Mouse (Mus musculus) C2C12 (cell line): ENCODE results near the gene Cenpj. TPM values are rescaled to one million over a fixed set of nuclear protein-coding genes. Genes with fewer than 3 reads are reported as not detected.
A peak's percentile ranks its signal among the peaks of the same experiment; 100 is the strongest.

Experiments
- H3K27me3 ChIP-seq: one replicate; pipeline ENCODE4 v1.6.1; 2011; ENCODE audit not compliant: control insufficient read depth, insufficient read depth, insufficient read length
- H3K36me3 ChIP-seq: one replicate; pipeline ENCODE4 v1.6.1; 2011; ENCODE audit not compliant: control insufficient read depth, insufficient read depth
- H3K4me3 ChIP-seq: one replicate; pipeline ENCODE4 v1.5.1; 2011; ENCODE audit warnings: mild to moderate bottlenecking, control low read depth; ENCODE audit not compliant: poor library complexity, insufficient read depth, severe bottlenecking
- H3K79me2 ChIP-seq: one replicate; pipeline ENCODE4 v1.6.1; 2011; ENCODE audit not compliant: control insufficient read depth, insufficient read depth
- H3K79me3 ChIP-seq: one replicate; pipeline ENCODE4 v1.6.1; 2011; ENCODE audit warnings: low read depth, control low read depth
- H3ac ChIP-seq: one replicate; pipeline ENCODE3; 2011; ENCODE audit warnings: low read depth; ENCODE audit not compliant: control insufficient read depth, insufficient read length
- CEBPB ChIP-seq: IDR thresholded peaks from one replicate; pipeline ENCODE4 v1.6.1; 2011; ENCODE audit warnings: low read depth, mild to moderate bottlenecking, control low read depth, moderate library complexity
- CTCF ChIP-seq: IDR thresholded peaks from one replicate; pipeline ENCODE4 v1.5.1; 2011; ENCODE audit not compliant: control insufficient read depth, insufficient read depth, insufficient read length
- FOSL1 ChIP-seq: IDR thresholded peaks from one replicate; pipeline ENCODE4 v1.8.0; 2011; ENCODE audit warnings: mild to moderate bottlenecking, low read length; ENCODE audit not compliant: poor library complexity, insufficient read depth, severe bottlenecking
- MAX ChIP-seq: IDR thresholded peaks from one replicate; pipeline ENCODE4 v1.6.1; 2011; ENCODE audit warnings: mild to moderate bottlenecking, control low read depth
- MYOD1 ChIP-seq: IDR thresholded peaks from one replicate; pipeline ENCODE4 v1.6.1; 2011; ENCODE audit warnings: low read depth; ENCODE audit not compliant: control insufficient read depth, insufficient read length
- MYOG ChIP-seq: IDR thresholded peaks from one replicate; pipeline ENCODE4 v1.6.1; 2011; ENCODE audit not compliant: control insufficient read depth, insufficient read length; ENCODE audit errors: extremely low read depth
- USF1 ChIP-seq: IDR thresholded peaks from one replicate; pipeline ENCODE4 v1.6.1; 2011; ENCODE audit warnings: low read depth, mild to moderate bottlenecking, control low read depth, moderate library complexity
- polyA plus RNA-seq: library from polyadenylated mRNA; unstranded; fragments of >200 nt; fragmentation: generic; extraction: Trizol; gene quantifications from one replicate; pipeline ENCODE4 v1.2.1, GENCODE M21; 2012; ENCODE audit warnings: missing spikeins

Cenpj gene
- polyA plus RNA-seq, 1 experiment: 2.5 TPM

GRCm38 (mm10) chr14:56575969-56576901 lies 1.0 kb upstream of the Cenpj start:
- Histone ChIP-seq H3K4me3 (peak overlapping the region; percentile 72), H3ac (no peak overlapping the region), H3K79me3 (peaks cover 1% of the 10 kb centered on the region), H3K27me3 (no peaks in the 10 kb centered on the region), H3K36me3 (no peaks in the 10 kb centered on the region), H3K79me2 (peaks cover 9% of the 10 kb centered on the region)
- no peak for TF ChIP-seq MYOD1
- no peak for TF ChIP-seq FOSL1
- no peak for TF ChIP-seq MAX
- no peak for TF ChIP-seq USF1
- TF ChIP-seq MYOG: no peak
- TF ChIP-seq CTCF: no peak
- TF ChIP-seq CEBPB: no peak

GRCm38 (mm10) chr14:56572546-56572945 lies 2.7 kb downstream of the Cenpj start:
- Histone ChIP-seq H3K79me3 (no peaks in the 10 kb centered on the region), H3K36me3 (no peaks in the 10 kb centered on the region), H3K27me3 (no peaks in the 10 kb centered on the region), H3K4me3 (no peak overlapping the region), H3K79me2 (peaks cover 16% of the 10 kb centered on the region), H3ac (no peak overlapping the region)
- TF ChIP-seq FOSL1: no peak
- TF ChIP-seq CTCF: no peak
- TF ChIP-seq MYOG: no peak
- no peak for TF ChIP-seq MAX
- TF ChIP-seq USF1: no peak
- no peak for TF ChIP-seq CEBPB
- TF ChIP-seq MYOD1: no peak

- Histone ChIP-seq H3K79me3 (no peaks in the 10 kb centered on the region), H3K79me2 (peaks cover 13% of the 10 kb centered on the region), H3K27me3 (no peaks in the 10 kb centered on the region), H3ac (peak overlapping the region; percentile 70), H3K36me3 (no peaks in the 10 kb centered on the region), H3K4me3 (peak overlapping the region; percentile 56)
- TF ChIP-seq MYOD1 (peak; percentile 86), FOSL1 (no peak)
Observed at GRCm38 (mm10) chr14:56571310-56572093, 3.7 kb downstream of the Cenpj start.

GRCm38 (mm10) chr14:56569041-56569440 lies 6.2 kb downstream of the Cenpj start:
- Histone ChIP-seq H3K27me3 (no peaks in the 10 kb centered on the region), H3K36me3 (peaks cover 9% of the 10 kb centered on the region), H3K79me2 (peaks cover 7% of the 10 kb centered on the region), H3ac (no peak overlapping the region), H3K79me3 (no peaks in the 10 kb centered on the region), H3K4me3 (no peak overlapping the region)
- TF ChIP-seq FOSL1 (no peak), CTCF (no peak), USF1 (no peak), CEBPB (no peak), MYOD1 (no peak), MAX (no peak), MYOG (no peak)

GRCm38 (mm10) chr14:56567476-56567875 lies 7.7 kb downstream of the Cenpj start:
- peaks cover 7% of the 10 kb centered on the region for H3K79me2 ChIP-seq
- H3K36me3 ChIP-seq: peaks cover 22% of the 10 kb centered on the region
- H3ac ChIP-seq: no peak overlapping the region
- TF ChIP-seq MAX (no peak), CTCF (no peak), FOSL1 (no peak), MYOD1 (no peak), USF1 (no peak), MYOG (no peak), CEBPB (no peak)
- no peaks in the 10 kb centered on the region for H3K27me3 ChIP-seq
- no peaks in the 10 kb centered on the region for H3K79me3 ChIP-seq
- H3K4me3 ChIP-seq: no peak overlapping the region
